ENCODE assay signal across 11 mouse cellular contexts in the genomic region with DNA sequence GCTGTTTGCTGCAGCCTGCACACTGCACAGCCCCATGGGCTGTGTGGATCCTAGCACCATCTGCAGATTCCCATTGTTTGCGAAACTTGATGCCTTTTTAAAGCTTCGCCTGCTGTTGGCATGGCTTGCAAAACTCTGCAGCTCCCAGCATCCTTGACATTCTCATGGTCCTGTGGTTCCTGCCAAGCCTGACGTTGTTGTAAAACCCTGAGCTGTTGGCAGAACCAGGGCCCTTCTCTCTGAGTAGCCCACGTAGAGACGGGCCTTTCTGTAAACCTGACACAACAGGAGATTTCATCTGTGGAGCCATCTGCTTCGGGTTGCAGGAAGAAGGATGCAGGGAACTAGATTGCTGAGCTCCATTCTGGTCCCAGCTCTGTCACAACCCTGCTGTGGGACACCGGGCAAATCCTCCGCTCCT. TPM values are rescaled to one million over a fixed set of nuclear protein-coding genes. Genes with fewer than 3 reads are reported as not detected.
DNase-seq lines count a peak whose midpoint lies in the region; ATAC-seq and TF ChIP-seq lines count a peak whose summit lies in the region.
"Had no signal": no experiment of that assay in that cellular context is flagged by ENCODE, and none has a peak within 500 bp of the region (broad histone marks: within the 10 kb centered on the region; RNA-seq: fewer than 3 reads in every experiment).

No protein-coding gene starts in this region.

- peaks cover 46% of the 10 kb centered on the region for H3K4me1 ChIP-seq in hindbrain, embryonic 10.5 days (replicated peaks)
- H3K4me1 ChIP-seq in hindbrain, embryonic 11.5 days (replicated peaks; ENCODE audit: control insufficient read depth, insufficient read depth, low read length) = no peaks in the 10 kb centered on the region
- H3K4me1 ChIP-seq in cerebellum, adult 2 months (ENCODE audit: control insufficient read depth, insufficient read depth, low read length) = peaks cover 22% of the 10 kb centered on the region
- peaks cover 3% of the 10 kb centered on the region; the same call in 1 of the 2 replicates for H3K4me1 ChIP-seq in hindbrain, postnatal 0 days (ENCODE audit: insufficient read depth, low read length)

- 0 out of 2 replicates have a peak overlapping the region, but pooled peaks have one; percentile 23 for H3K27ac ChIP-seq in hindbrain, embryonic 10.5 days
- no peak overlapping the region for H3K27ac ChIP-seq in hindbrain, embryonic 11.5 days (ENCODE audit: low read depth, low read length)
- H3K27ac ChIP-seq in cerebellum, adult 2 months (ENCODE audit: insufficient read depth, low read length) = no peak overlapping the region
- 0 out of 2 replicates have a peak overlapping the region, but pooled peaks have one; percentile 15 for H3K27ac ChIP-seq in hindbrain, postnatal 0 days

- H3K9me3 ChIP-seq in hindbrain, embryonic 10.5 days = no peaks in the 10 kb centered on the region
- no peaks in the 10 kb centered on the region for H3K9me3 ChIP-seq in hindbrain, embryonic 11.5 days (ENCODE audit: control insufficient read depth, low read length)
- no peaks in the 10 kb centered on the region for H3K9me3 ChIP-seq in hindbrain, postnatal 0 days (ENCODE audit: low read length)

- no peak for TF ChIP-seq POLR2A in cerebellum, adult 2 months (IDR thresholded peaks at IDR 0.05; ENCODE audit: borderline replicate concordance, insufficient read depth, low read length)

- DNase-seq in hindbrain, embryonic 10.5 days (ENCODE audit: low spot score) = no peak
- no peak for DNase-seq in hindbrain, embryonic 11.5 days (ENCODE audit: low spot score)
- DNase-seq in cerebellum, adult 2 months = peak; percentile 50 to 69
- DNase-seq in hindbrain, postnatal 0 days (ENCODE audit: low spot score) = peak; percentile 27
- DNase-seq in right cerebral cortex, adult 18-20 months = peak; percentile 81
- no peak for DNase-seq in heart, adult 8-10 months (ENCODE audit: low spot score)
- no peak for DNase-seq in thymus, postnatal 0 days (ENCODE audit: low spot score)
- no peak for DNase-seq in kidney, postnatal 36 days

- TF ChIP-seq CTCF in cerebellum, adult 2 months (IDR thresholded peaks at IDR 0.05; ENCODE audit: borderline replicate concordance, insufficient read depth, low read depth, low read length) = no peak
- no peak for TF ChIP-seq CTCF in hindbrain, postnatal 0 days (IDR thresholded peaks at IDR 0.05; ENCODE audit: low read depth)

- no peak overlapping the region for H3K9ac ChIP-seq in hindbrain, embryonic 11.5 days (ENCODE audit: low read depth, low read length)
- H3K9ac ChIP-seq in hindbrain, postnatal 0 days (replicated peaks; ENCODE audit: low read length) = no peak overlapping the region

- H3K4me3 ChIP-seq in hindbrain, embryonic 10.5 days = no peak overlapping the region
- no peak overlapping the region for H3K4me3 ChIP-seq in hindbrain, embryonic 11.5 days (ENCODE audit: low read depth, low read length)
- no peak overlapping the region for H3K4me3 ChIP-seq in cerebellum, adult 2 months (replicated peaks; ENCODE audit: insufficient read depth, low read depth, low read length)
- no peak overlapping the region for H3K4me3 ChIP-seq in hindbrain, postnatal 0 days (ENCODE audit: low read length)

- no peak overlapping the region for H3K4me2 ChIP-seq in hindbrain, embryonic 11.5 days (replicated peaks; ENCODE audit: low read depth, low read length)
- H3K4me2 ChIP-seq in hindbrain, postnatal 0 days (ENCODE audit: low read depth, low read length) = no peak overlapping the region

- H3K27me3 ChIP-seq in hindbrain, embryonic 10.5 days (ENCODE audit: insufficient read depth, poor library complexity, severe bottlenecking) = peaks cover 10% of the 10 kb centered on the region
- no peaks in the 10 kb centered on the region for H3K27me3 ChIP-seq in hindbrain, embryonic 11.5 days (ENCODE audit: control insufficient read depth, insufficient read depth, low read length)
- H3K27me3 ChIP-seq in cerebellum, adult 2 months (ENCODE audit: control insufficient read depth, insufficient read depth, low read length) = no peaks in the 10 kb centered on the region
- no peaks in the 10 kb centered on the region for H3K27me3 ChIP-seq in hindbrain, postnatal 0 days (ENCODE audit: insufficient read depth, low read length)

- WGBS in hindbrain, embryonic 10.5 days = 65% methylated on average over 8 of the region's 8 CpGs
- 60% methylated on average over 8 of the region's 8 CpGs for WGBS in hindbrain, embryonic 11.5 days
- 16% methylated on average over 8 of the region's 8 CpGs for WGBS in cerebellum, adult 2 months
- WGBS in hindbrain, postnatal 0 days = 34% methylated on average over 8 of the region's 8 CpGs

- no peaks in the 10 kb centered on the region for H3K36me3 ChIP-seq in hindbrain, embryonic 10.5 days
- H3K36me3 ChIP-seq in hindbrain, embryonic 11.5 days (ENCODE audit: control insufficient read depth, insufficient read depth, low read length) = no peaks in the 10 kb centered on the region
- no peaks in the 10 kb centered on the region for H3K36me3 ChIP-seq in hindbrain, postnatal 0 days (ENCODE audit: insufficient read depth, low read length)

- no peak for ATAC-seq in hindbrain, embryonic 11.5 days (ENCODE audit: low FRiP score)
- ATAC-seq in hindbrain, postnatal 0 days = no peak

RNA-seq across cellular contexts. Expression of gene Slco2b1, which starts 2.8 kb away (rescaled TPM):
- 2.3 and 3.5 TPM in 2 replicates for polyA plus RNA-seq in hindbrain, embryonic 10.5 days (2016; fragmentation: Nextera tagmentation; extraction: Ambion mirVana)
- 2.1 and 2.4 TPM in 2 replicates for polyA plus RNA-seq in hindbrain, embryonic 11.5 days (2014; fragmentation: Nextera tagmentation; extraction: Ambion mirVana)
- 8.1 and 9.4 TPM in 2 replicates for polyA plus RNA-seq in cerebellum, adult 2 months (2012; rRNA removed)
- total RNA-seq in hindbrain, postnatal 0 days (2014; rRNA removed) = 14.3 and 16.5 TPM in 2 replicates
- 6.8 and 7.0 TPM in 2 replicates for polyA plus RNA-seq in hindbrain, postnatal 0 days (2015; fragmentation: Nextera tagmentation; extraction: Ambion mirVana)
- total RNA-seq in heart, adult 8-10 months (2022) = 1 to 10 TPM; 8.3 to 9.1 (median 8.9) TPM
- 11.3 and 13.9 TPM in 2 replicates for polyA plus RNA-seq in thymus, postnatal 0 days (2015; fragmentation: Nextera tagmentation; extraction: Ambion mirVana)

RNA-seq across cellular contexts. Expression of gene Olfr520, which starts 21.8 kb away (rescaled TPM):
- polyA plus RNA-seq in hindbrain, embryonic 10.5 days (2016; fragmentation: Nextera tagmentation; extraction: Ambion mirVana) = not detected in 2 replicates
- polyA plus RNA-seq in hindbrain, embryonic 11.5 days (2014; fragmentation: Nextera tagmentation; extraction: Ambion mirVana) = not detected in 2 replicates
- polyA plus RNA-seq in cerebellum, adult 2 months (2012; rRNA removed) = not detected in 2 replicates
- total RNA-seq in hindbrain, postnatal 0 days (2014; rRNA removed) = not detected in 2 replicates
- polyA plus RNA-seq in hindbrain, postnatal 0 days (2015; fragmentation: Nextera tagmentation; extraction: Ambion mirVana) = not detected in 2 replicates
- total RNA-seq in heart, adult 8-10 months (2022) = under 1 TPM in 1 of 4 experiments, not detected in 3; 0.44 TPM
- not detected in 2 replicates for polyA plus RNA-seq in thymus, postnatal 0 days (2015; fragmentation: Nextera tagmentation; extraction: Ambion mirVana)
- total RNA-seq: liver, adult 2 months had no signal
- polyA plus RNA-seq: heart, embryonic 14.5 days; liver, adult 2 months; neural tube, embryonic 11.5 days had no signal

RNA-seq across cellular contexts. Expression of gene Olfr521, which starts 55.0 kb away (rescaled TPM):
- not detected in 2 replicates for polyA plus RNA-seq in hindbrain, embryonic 10.5 days (2016; fragmentation: Nextera tagmentation; extraction: Ambion mirVana)
- not detected in 2 replicates for polyA plus RNA-seq in hindbrain, embryonic 11.5 days (2014; fragmentation: Nextera tagmentation; extraction: Ambion mirVana)
- polyA plus RNA-seq in cerebellum, adult 2 months (2012; rRNA removed) = not detected in 2 replicates
- total RNA-seq in hindbrain, postnatal 0 days (2014; rRNA removed) = not detected in 2 replicates
- not detected in 2 replicates for polyA plus RNA-seq in hindbrain, postnatal 0 days (2015; fragmentation: Nextera tagmentation; extraction: Ambion mirVana)
- total RNA-seq in heart, adult 8-10 months (2022) = not detected
- polyA plus RNA-seq in thymus, postnatal 0 days (2015; fragmentation: Nextera tagmentation; extraction: Ambion mirVana) = not detected in 2 replicates
- total RNA-seq: liver, adult 2 months had no signal
- polyA plus RNA-seq: heart, embryonic 14.5 days; liver, adult 2 months; neural tube, embryonic 11.5 days had no signal

Comparison
In these comparisons a context has a peak if more than half of its experiments do, and no peak if none do; other contexts are left out.
1. DNase-seq: peak in cerebellum, adult 2 months (2 of 2), hindbrain, postnatal 0 days (single experiment) and right cerebral cortex, adult 18-20 months (single experiment); none in hindbrain, embryonic 10.5 days (single experiment), hindbrain, embryonic 11.5 days (single experiment), heart, adult 8-10 months (single experiment), thymus, postnatal 0 days (single experiment) and kidney, postnatal 36 days (0 of 2).
2. H3K27ac ChIP-seq: peak in hindbrain, embryonic 10.5 days (single experiment) and hindbrain, postnatal 0 days (single experiment); none in hindbrain, embryonic 11.5 days (single experiment) and cerebellum, adult 2 months (single experiment).